Mouse (Mus musculus) limb, embryonic 14.5 days (tissue): ENCODE measurements around the gene Tm7sf2. TPM values are rescaled to one million over a fixed set of nuclear protein-coding genes. Genes with fewer than 3 reads are reported as not detected.
"Not testable (repeated sequence)": the region's sequence is repeated elsewhere in the genome, so short reads cannot be mapped to it uniquely, and the experiment has no call there.

Experiments
- ATAC-seq: fragments of 200-750 bp; cut with Nextera tagmentation; 2 replicates; pipeline ENCODE4 v1.8.0; 2017; ENCODE audit warnings: low read depth, moderate number of reproducible peaks, moderate TSS enrichment; ENCODE audit not compliant: low FRiP score
- DNase-seq: peaks from one replicate; pipeline ENCODE4 v3.0.0-alpha.2; 2015; ENCODE audit warnings: low spot score
- H3K27ac ChIP-seq: fragments of 300-500 bp; sonication (generic); replicated peaks from 2 replicates; pipeline ENCODE4 v1.5.1; 2014; ENCODE audit warnings: low read depth, mild to moderate bottlenecking, low read length, moderate library complexity, mixed read lengths
- H3K27me3 ChIP-seq: fragments of 300-500 bp; sonication (generic); 2 replicates; pipeline ENCODE4 v1.6.1; 2014; ENCODE audit warnings: low read length, mixed read lengths; ENCODE audit not compliant: control insufficient read depth, insufficient read depth
- H3K36me3 ChIP-seq: fragments of 300-500 bp; sonication (generic); 2 replicates; pipeline ENCODE4 v1.6.1; 2014; ENCODE audit warnings: mild to moderate bottlenecking, low read length, moderate library complexity, mixed read lengths; ENCODE audit not compliant: control insufficient read depth, insufficient read depth
- H3K4me1 ChIP-seq: fragments of 300-500 bp; sonication (generic); 2 replicates; pipeline ENCODE4 v1.6.1; 2014; ENCODE audit warnings: antibody characterized with exemption, low read length, mixed read lengths; ENCODE audit not compliant: control insufficient read depth, insufficient read depth
- H3K4me2 ChIP-seq: fragments of 300-500 bp; sonication (generic); replicated peaks from 2 replicates; pipeline ENCODE4 v1.6.1; 2014; ENCODE audit warnings: low read depth, mild to moderate bottlenecking, low read length, moderate library complexity; ENCODE audit not compliant: severe bottlenecking
- H3K4me3 ChIP-seq: fragments of 300-500 bp; sonication (generic); replicated peaks from 2 replicates; pipeline ENCODE4 v1.5.1; 2014; ENCODE audit warnings: low read length
- H3K9ac ChIP-seq: fragments of 300-500 bp; sonication (generic); 2 replicates; pipeline ENCODE4 v1.6.1; 2014; ENCODE audit warnings: mild to moderate bottlenecking, low read depth, low read length, moderate library complexity; ENCODE audit not compliant: severe bottlenecking
- H3K9me3 ChIP-seq: fragments of 300-500 bp; sonication (generic); 2 replicates; pipeline ENCODE4 v1.6.1; 2016; ENCODE audit warnings: low read length; ENCODE audit not compliant: control insufficient read depth
- POLR2A ChIP-seq: fragments of 200-500 bp; IDR thresholded peaks from 2 replicates; pipeline ENCODE4 v1.8.0; 2012; ENCODE audit warnings: inconsistent platforms, mild to moderate bottlenecking, moderate library complexity, borderline replicate concordance; ENCODE audit not compliant: insufficient read depth, insufficient read length; ENCODE audit errors: extremely low read depth
- WGBS: fragments of 180-500 bp; shearing (Covaris S2); extraction: QIAGEN DNeasy Blood & Tissue Kit; methylation state at CpG from one replicate; pipeline ENCODE4 v1.1.7; 2014; 5-methylcytosine and 5-hydroxymethylcytosine counted together
- polyA plus RNA-seq, 2 experiments: library from polyadenylated mRNA; depleted of rRNA in 1 of 2; stranded (reverse) in 1 of 2; unstranded in 1 of 2; fragments of >200 nt; fragmentation: Nextera tagmentation in 1 of 2; extraction: Ambion mirVana in 1 of 2; gene quantifications; 2 replicates each; pipeline versions ENCODE4 v1.2.1 to v1.2.3; 2012 to 2014

Tm7sf2 gene
- polyA plus RNA-seq, 2 experiments, result 18.8 to 43.8 TPM

DNA sequence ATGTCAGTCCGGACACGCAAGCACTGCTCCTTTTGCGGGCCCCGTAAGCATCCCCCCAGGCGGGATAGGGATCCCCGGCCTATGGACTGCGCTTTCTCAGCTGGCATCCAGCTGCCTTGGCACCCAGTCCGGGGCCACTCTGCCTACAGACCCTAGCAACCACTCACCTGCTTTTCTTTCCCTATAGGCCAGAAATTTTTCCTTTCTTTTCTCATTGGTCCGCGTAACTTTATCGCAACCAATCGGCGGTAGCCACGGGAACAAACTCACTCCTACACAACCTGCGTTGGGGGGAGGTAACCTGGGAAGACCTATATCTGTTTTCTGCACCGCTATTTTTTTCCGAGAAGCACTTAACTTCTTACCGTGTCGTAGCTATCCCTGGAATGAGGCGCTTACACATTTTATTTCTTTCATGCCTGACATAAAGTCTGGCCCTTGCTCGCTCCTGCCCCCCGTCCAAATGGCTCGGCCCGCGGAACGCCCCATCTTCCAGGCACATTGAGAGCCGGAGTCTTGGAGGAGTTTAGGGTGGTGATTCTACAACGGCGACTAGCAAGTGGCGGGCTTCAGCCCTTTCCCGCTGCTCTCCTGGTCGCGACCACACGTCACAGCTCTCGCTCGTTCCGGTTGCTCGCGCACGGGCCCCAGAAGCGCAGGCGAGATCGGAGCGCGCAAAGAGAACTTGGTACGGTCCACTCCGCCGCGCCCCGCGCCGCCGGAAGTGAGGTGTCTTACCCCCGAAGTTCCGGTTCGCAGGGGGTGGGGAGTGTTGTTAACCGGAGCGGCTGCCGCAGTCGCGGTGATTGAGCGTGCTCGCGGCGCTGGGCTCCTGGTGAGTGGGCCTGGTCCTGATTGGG lies 21.6 kb downstream of the Tm7sf2 start, which contains the start of gene Syvn1:
Gene Syvn1, plus strand, starts transcription at position 283 of the 860 bp plus-strand sequence.
- peaks cover 14% of the 10 kb centered on the region for H3K4me1 ChIP-seq
- H3K36me3 ChIP-seq, result peaks cover 37% of the 10 kb centered on the region
- under 1% methylated on average over 65 of the region's 65 CpGs for WGBS
- peak; percentile 97 for DNase-seq
- peak within 1 kb of the TSS; percentile 74 for H3K4me2 ChIP-seq
- peak within 1 kb of the TSS; percentile 99 for H3K27ac ChIP-seq
- TF ChIP-seq POLR2A, result peak; percentile 25; the same call in 1 of the 2 replicates
- peak within 1 kb of the TSS; percentile 93 for H3K4me3 ChIP-seq
- H3K9me3 ChIP-seq, result no peaks in the 10 kb centered on the region
- ATAC-seq, result peak; percentile 92
- H3K27me3 ChIP-seq, result no peaks in the 10 kb centered on the region
- peak within 1 kb of the TSS; percentile 91 for H3K9ac ChIP-seq

DNA sequence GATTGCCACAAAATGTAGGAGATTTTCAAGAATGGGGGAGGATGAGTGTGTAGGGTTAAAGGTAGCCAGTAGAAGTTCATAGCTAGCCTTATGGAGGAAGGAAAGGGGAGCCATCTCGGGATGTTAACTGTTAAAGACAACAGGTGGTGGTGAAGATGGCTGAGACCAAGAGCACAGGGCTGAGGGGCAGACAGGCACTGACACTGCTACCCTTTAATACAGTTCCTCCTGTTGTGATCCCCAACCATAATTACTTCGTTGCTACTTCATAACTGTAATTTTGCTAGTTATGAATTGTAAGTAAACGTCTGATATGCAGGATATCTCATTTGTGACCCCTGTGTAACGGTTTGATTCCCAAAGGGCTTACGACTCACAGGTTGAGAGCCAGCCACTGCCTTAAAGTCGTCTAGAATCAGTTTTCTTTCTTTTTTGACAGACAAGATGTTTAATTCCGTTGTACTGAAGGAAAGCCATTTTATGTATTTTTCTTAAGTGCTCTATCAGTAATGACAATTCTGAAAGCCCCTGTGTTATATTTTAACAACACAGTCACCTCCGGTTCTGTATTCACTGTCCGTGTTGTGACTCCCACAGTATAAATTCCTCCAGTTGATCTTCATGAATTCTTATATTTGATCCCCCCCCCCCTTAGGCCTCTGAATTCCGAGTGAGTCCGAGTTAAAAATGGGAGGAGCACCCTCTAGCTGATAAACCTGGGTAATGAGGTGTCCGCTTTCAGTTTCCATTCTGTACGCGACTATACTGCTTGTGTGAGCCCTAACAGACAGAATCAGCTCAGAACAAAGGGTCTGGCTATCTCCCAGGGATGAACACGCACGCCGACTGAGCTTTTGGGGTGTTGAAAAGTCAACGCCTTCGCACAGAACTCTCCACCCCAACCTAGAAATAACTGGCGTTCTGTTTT lies 22.5 kb downstream of the Tm7sf2 start:
- Histone ChIP-seq H3K36me3 (peaks cover 28% of the 10 kb centered on the region), H3K9ac (peak overlapping the region; percentile 91), H3K27me3 (no peaks in the 10 kb centered on the region), H3K9me3 (no peaks in the 10 kb centered on the region), H3K4me2 (peak overlapping the region; percentile 74), H3K4me3 (peak overlapping the region; percentile 93), H3K4me1 (peaks cover 14% of the 10 kb centered on the region), H3K27ac (peak overlapping the region; percentile 99)
- WGBS, result 17% methylated on average over 20 of the region's 20 CpGs
- ATAC-seq (peak; percentile 25; the same call in 1 of the 2 replicates), DNase-seq (no peak)
- TF ChIP-seq POLR2A, result no peak; the same call in 1 of the 2 replicates

DNA sequence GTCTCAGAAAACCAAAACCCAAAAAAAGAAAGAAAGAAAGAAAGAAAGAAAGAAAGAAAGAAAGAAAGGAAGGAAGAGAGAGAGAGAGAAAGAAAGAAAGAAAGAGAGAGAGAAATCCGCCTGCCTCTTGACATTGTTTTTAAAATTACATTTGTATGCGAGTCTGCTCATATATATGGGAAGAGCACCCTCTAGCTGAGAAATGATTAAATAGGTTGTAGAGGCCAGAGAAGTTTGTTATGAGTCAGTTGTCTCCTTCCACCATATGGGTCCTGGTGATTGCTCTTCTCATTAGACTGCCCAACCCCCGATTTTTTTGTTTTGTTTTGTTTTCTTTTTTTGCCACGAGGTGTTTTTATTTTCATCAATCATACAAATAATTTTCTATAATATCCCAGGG lies 24.1 kb downstream of the Tm7sf2 start:
- not testable (repeated sequence) for ATAC-seq, H3K9ac ChIP-seq, H3K4me2 ChIP-seq, H3K27ac ChIP-seq, H3K9me3 ChIP-seq, H3K4me3 ChIP-seq, H3K27me3 ChIP-seq
- 70% methylated on average over 4 of the region's 4 CpGs for WGBS
- peaks cover 14% of the 10 kb centered on the region for H3K4me1 ChIP-seq
- peaks cover 13% of the 10 kb centered on the region for H3K36me3 ChIP-seq
- peak; percentile 76 for DNase-seq

DNA sequence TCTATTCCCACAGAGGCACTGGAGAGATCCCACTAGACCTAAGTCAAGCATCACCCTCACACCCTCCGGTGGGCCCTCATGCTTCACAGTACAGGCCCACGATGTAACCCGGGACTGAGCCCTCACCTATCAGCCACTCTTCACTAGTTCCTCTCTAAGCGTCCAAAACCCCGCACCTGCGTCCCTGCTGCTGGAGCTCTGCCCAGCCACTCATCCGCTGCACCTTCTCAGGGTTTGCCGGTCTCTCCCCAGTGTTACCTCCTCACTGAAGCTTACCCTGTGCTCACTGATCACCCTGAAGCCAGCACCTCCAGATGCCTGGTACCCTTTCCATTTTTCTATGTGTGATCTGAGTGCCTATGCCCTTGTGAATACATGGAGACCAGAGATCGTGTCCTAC lies 25.9 kb downstream of the Tm7sf2 start:
- Histone ChIP-seq H3K4me3 (no peak overlapping the region), H3K9ac (no peak overlapping the region), H3K27me3 (no peaks in the 10 kb centered on the region), H3K9me3 (no peaks in the 10 kb centered on the region), H3K4me2 (no peak overlapping the region), H3K4me1 (peaks cover 5% of the 10 kb centered on the region; the same call in 1 of the 2 replicates), H3K36me3 (no peaks in the 10 kb centered on the region), H3K27ac (0 out of 2 replicates have a peak overlapping the region, but pooled peaks have one; percentile 13)
- ATAC-seq (no peak), DNase-seq (no peak)
- no peak for TF ChIP-seq POLR2A
- 85% methylated on average over 9 of the region's 9 CpGs for WGBS

DNA sequence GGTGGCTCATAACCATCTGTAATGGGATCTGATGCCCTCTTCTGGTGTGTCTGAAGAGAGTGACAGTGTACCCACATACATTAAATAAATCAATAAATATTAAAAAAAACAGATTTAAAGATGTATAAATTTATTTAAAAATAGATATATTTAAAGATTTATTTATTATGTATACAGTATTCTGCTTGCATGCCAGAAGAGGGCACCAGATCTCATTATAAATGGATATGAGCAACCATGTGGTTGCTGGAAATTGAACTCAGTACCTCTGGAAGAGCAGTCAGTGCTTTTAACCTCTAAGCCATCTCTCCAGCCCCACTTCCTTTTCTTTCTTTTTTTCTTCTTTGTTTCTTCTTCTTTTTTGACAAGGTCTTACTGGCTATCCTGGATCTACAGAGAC lies 28.2 kb downstream of the Tm7sf2 start:
- no peaks in the 10 kb centered on the region for H3K27me3 ChIP-seq
- no peaks in the 10 kb centered on the region for H3K9me3 ChIP-seq
- no peak overlapping the region for H3K27ac ChIP-seq
- no peak overlapping the region for H3K4me2 ChIP-seq
- no peaks in the 10 kb centered on the region for H3K36me3 ChIP-seq
- H3K4me1 ChIP-seq, result no peaks in the 10 kb centered on the region
- no peak for DNase-seq
- no peak for TF ChIP-seq POLR2A
- ATAC-seq, result no peak
- H3K4me3 ChIP-seq, result no peak overlapping the region
- no peak overlapping the region for H3K9ac ChIP-seq
